Mouse (Mus musculus): ENCODE measurements around the gene Pqlc2.

Pqlc2 gene

GRCm38 (mm10) chr4:139305521-139305920, 5.0 kb downstream of the Pqlc2 start:
- DNase-seq (ENCODE audit: low spot score in 2 of 2), result no peak

- DNase-seq (ENCODE audit: low spot score in 2 of 2), result no peak
Measured at GRCm38 (mm10) chr4:139302241-139302640, 8.3 kb downstream of the Pqlc2 start.

GRCm38 (mm10) chr4:139301780-139302179, 8.7 kb downstream of the Pqlc2 start:
- DNase-seq (ENCODE audit: low spot score in 2 of 2), result no peak

- no peak for DNase-seq (ENCODE audit: low spot score in 2 of 2)
Measured at GRCm38 (mm10) chr4:139298671-139299366, 11.7 kb downstream of the Pqlc2 start.

- no peak for DNase-seq (ENCODE audit: low spot score in 2 of 2)
Measured at GRCm38 (mm10) chr4:139297566-139297965, 12.9 kb downstream of the Pqlc2 start.

- no peak for DNase-seq (ENCODE audit: low spot score in 2 of 2)
Measured at GRCm38 (mm10) chr4:139292038-139292437, 18.5 kb downstream of the Pqlc2 start.

- no peak for DNase-seq (ENCODE audit: low spot score in 2 of 2)
Measured at GRCm38 (mm10) chr4:139291099-139291498, 19.4 kb downstream of the Pqlc2 start.

- DNase-seq (ENCODE audit: low spot score in 2 of 2), result peak in 1 of 2 experiments; percentile 38
Measured at GRCm38 (mm10) chr4:139289017-139289416, 21.5 kb downstream of the Pqlc2 start.

GRCm38 (mm10) chr4:139287122-139287863, 23.2 kb downstream of the Pqlc2 start:
- peak; percentile 62 to 89 for DNase-seq (ENCODE audit: low spot score in 2 of 2)

- DNase-seq (ENCODE audit: low spot score in 2 of 2), result no peak
Measured at GRCm38 (mm10) chr4:139286234-139286633, 24.3 kb downstream of the Pqlc2 start.

GRCm38 (mm10) chr4:139284877-139285276, 25.6 kb downstream of the Pqlc2 start:
- DNase-seq (ENCODE audit: low spot score in 2 of 2), result no peak

GRCm38 (mm10) chr4:139282955-139283417, 27.5 kb downstream of the Pqlc2 start:
- DNase-seq (ENCODE audit: low spot score in 2 of 2), result no peak

GRCm38 (mm10) chr4:139281791-139282345, 28.6 kb downstream of the Pqlc2 start:
- DNase-seq (ENCODE audit: low spot score in 2 of 2), result no peak

- no peak for DNase-seq (ENCODE audit: low spot score in 2 of 2)
Measured at GRCm38 (mm10) chr4:139280530-139280929, 30.0 kb downstream of the Pqlc2 start.

GRCm38 (mm10) chr4:139276411-139276810, 34.1 kb downstream of the Pqlc2 start:
- no peak for DNase-seq (ENCODE audit: low spot score in 2 of 2)

- no peak for DNase-seq (ENCODE audit: low spot score in 2 of 2)
Measured at GRCm38 (mm10) chr4:139274573-139274972, 35.9 kb downstream of the Pqlc2 start.

- DNase-seq (ENCODE audit: low spot score in 2 of 2), result no peak
Measured at GRCm38 (mm10) chr4:139272951-139273680, 37.4 kb downstream of the Pqlc2 start.

- DNase-seq (ENCODE audit: low spot score in 2 of 2), result no peak
Measured at GRCm38 (mm10) chr4:139271562-139271961, 38.9 kb downstream of the Pqlc2 start.

GRCm38 (mm10) chr4:139270168-139270567, 40.3 kb downstream of the Pqlc2 start:
- DNase-seq (ENCODE audit: low spot score in 2 of 2), result no peak

- DNase-seq (ENCODE audit: low spot score in 2 of 2), result no peak
Measured at GRCm38 (mm10) chr4:139268242-139268641, 42.3 kb downstream of the Pqlc2 start.

GRCm38 (mm10) chr4:139267335-139267734, 43.2 kb downstream of the Pqlc2 start:
- DNase-seq (ENCODE audit: low spot score in 2 of 2), result no peak

- DNase-seq (ENCODE audit: low spot score in 2 of 2), result no peak
Measured at GRCm38 (mm10) chr4:139266500-139266865, 44.0 kb downstream of the Pqlc2 start.
